Mouse (Mus musculus) cortical plate, adult 2 months (tissue): ENCODE data around the gene Wnt2b.

ENCODE experiments used
- CTCF ChIP-seq: fragments of 200-500 bp; IDR thresholded peaks from 2 replicates; pipeline ENCODE4 v1.5.1; 2011; ENCODE audit warnings: mild to moderate bottlenecking, control low read depth, low read length; ENCODE audit not compliant: insufficient read depth; ENCODE audit errors: extremely low read depth
- POLR2A ChIP-seq: fragments of 200-500 bp; IDR thresholded peaks from 2 replicates; pipeline ENCODE4 v1.6.1; 2011; ENCODE audit warnings: mild to moderate bottlenecking, low read length, control low read depth; ENCODE audit not compliant: insufficient read depth; ENCODE audit errors: extremely low read depth

DNA sequence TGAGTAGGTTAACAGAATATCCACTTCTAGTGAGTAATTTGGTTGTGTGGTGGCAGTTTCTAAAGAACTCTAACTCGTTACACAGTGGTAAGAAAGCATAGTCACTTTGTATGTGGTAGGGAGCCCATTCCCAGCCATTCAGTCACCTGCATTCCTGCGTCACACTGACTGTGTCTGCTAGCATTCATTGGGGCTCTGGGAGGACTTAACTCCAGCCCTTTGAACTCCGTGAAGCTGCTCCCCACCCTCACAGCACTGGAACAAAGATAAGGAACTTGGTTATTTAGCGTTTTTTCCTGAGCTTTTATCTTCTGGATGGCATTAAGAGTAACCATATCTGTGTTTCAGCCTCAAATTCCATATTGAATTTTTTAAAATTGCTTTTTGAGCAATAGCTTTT is 23.4 kb downstream of the Wnt2b start:
- TF ChIP-seq CTCF (no peak), POLR2A (no peak)
